Mouse (Mus musculus): ENCODE measurements around the gene Alox12b.

DNA sequence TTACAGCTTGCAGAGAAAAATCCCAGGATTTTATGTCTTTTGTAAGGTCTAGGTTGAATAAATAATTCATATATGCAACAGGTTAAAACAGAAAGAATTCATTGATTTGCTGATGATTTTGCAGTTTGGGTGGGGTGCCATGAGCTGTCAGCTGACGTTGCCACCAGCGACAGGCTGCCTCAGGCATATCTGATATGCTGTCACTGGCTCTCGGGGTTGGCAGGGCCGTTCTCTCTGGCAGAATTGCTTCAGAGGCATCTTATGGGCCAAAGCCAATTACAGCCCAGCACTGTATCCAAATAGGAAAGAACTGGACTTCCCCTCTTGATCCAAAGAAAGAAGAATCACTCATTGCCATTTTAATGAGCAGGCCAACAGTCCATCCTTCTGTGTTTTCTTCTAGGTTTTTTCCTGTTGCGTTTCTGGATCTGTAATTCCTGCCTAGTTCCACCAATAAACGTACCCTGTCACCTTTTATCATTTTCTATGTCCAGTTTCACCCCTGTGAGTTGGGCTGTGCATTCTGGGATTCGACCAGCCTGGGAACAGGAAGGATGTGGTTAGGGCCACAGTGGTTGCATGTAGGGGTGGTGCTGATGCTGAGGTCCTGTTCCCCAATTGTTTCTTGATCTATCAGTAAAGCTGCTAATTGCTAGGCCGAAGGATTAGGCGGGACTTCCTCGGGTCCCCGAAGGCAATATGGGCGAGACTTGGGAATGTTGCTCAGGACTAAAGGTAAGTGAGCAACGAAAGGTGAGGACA is 45.9 kb downstream of the Alox12b start:
- TF ChIP-seq EP300 (IDR thresholded peaks at IDR 0.05; ENCODE audit: low read depth), result no peak
- no peak for TF ChIP-seq CTCF (IDR thresholded peaks at IDR 0.05; ENCODE audit: low read depth)

All from liver, postnatal 0 days (tissue).